Mouse (Mus musculus): Measurements from ENCODE around the gene Lypd6.

The Lypd6 gene

DNA sequence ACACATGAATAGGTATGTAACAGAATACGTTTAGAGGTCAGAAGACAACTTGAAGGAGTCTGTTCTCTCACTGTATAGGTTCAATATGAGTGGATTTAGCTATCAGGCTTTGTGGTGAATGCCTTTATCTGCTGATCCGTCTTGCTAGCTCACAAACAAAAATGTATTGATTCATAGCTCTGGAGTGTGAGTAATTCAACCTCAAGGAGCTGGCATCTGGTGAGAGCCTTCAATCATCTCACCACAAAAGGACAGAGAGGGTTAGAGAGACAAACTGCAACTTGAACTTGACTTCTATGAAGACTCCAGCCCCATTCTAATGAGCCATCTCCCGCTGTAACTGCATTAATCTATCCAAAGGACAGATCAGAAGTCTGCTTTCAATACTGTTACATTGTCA lies 40.6 kb downstream of the Lypd6 start:
- DNase-seq (ENCODE audit: extremely low spot score), result no peak

DNA sequence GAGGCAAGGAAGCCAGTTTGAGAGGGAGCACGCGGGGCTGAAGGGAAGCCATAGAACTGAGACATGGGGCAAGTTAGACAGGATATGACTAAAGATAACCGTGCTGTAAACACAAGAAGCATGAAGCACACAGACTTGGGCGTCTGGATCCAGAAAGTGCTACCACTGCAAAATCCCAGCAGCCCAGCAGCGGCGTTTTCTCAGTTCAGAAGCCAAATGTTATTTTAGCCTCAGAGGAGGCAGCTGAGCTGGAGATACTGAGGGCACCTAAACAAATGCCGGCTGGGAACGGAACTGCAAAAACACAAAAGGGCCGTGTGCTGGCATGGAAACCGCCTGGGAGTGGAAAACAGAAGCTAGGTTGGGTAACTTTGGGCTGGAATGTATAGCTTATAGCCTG lies 43.9 kb downstream of the Lypd6 start:
- DNase-seq (ENCODE audit: extremely low spot score), result peak; percentile 8

DNA sequence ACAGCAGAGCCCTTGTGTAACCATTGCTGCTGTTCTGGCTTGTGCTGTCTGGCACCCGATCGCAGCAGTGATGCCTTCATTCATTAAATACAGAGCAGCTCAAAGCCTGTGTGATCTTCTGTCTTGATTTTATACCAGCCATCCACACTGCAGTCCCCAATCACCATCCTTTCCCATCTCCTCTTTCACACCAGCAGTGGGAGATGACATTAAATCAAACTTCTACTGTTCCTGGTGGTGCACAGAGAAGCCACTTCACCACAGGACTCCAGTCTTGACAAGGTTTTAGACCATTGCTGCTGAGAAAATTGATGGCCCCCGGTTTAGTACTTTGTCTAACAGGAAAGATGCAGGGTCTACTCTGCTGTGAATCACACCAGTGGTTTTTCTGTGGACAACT lies 44.9 kb downstream of the Lypd6 start:
- DNase-seq (ENCODE audit: extremely low spot score), result no peak

DNA sequence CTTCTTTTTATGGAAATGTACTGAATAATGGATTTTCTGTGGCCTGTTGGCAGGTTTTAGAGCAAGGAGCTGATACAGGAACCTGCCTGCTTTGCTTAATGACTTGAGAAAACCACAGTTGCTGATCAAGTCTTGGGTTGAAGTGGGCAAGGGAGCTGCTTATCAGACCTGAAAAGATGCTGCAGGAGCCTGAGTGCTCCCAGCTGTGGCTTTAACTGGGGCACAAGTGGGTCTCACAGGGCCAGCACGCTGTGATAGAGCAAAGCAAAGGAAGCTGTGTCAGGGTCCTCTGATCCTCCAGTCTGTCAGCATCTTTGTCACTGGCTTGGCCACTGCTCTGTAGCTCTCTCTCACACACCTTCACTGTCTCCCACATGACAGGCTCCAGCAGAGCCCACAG lies 45.4 kb downstream of the Lypd6 start:
- DNase-seq (ENCODE audit: extremely low spot score), result no peak

DNA sequence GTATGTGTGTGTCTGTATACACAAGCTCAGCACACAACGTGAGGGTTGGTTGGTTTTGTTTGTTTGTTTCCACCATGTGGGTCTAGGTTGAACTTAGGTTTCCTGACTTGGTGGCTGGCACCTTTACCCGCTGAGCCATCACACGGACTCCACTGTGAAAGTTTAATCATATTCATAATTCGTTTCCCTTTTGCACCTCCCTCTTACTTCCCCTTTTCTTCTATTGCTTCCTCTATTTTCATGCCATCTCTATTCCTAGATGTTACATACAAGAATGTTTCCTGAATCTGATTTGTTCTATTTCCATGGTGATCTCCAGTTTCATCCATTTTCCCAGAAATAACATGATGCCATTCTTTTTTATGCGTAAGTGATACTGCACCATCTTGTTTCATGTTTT lies 46.2 kb downstream of the Lypd6 start:
- no peak for DNase-seq (ENCODE audit: extremely low spot score)

DNA sequence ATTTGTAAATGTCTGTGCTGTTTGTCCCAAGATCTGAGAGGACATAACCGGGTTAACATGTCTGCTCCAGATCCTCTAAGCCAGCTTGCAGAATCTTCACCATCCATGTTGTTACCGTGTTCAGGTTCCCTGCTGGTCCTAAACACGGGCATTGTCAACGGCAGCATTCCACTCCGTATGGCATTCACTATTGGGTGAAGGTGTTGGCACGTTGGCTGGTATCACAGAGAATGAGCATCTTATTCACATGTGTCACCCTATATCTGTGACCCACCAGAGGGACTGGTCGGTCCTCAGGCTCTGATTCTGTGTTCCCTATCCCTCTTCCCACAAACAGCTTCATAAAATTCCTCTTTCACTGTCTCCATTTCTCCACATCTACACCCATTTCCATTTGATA lies 52.9 kb downstream of the Lypd6 start:
- no peak for DNase-seq (ENCODE audit: extremely low spot score)

DNA sequence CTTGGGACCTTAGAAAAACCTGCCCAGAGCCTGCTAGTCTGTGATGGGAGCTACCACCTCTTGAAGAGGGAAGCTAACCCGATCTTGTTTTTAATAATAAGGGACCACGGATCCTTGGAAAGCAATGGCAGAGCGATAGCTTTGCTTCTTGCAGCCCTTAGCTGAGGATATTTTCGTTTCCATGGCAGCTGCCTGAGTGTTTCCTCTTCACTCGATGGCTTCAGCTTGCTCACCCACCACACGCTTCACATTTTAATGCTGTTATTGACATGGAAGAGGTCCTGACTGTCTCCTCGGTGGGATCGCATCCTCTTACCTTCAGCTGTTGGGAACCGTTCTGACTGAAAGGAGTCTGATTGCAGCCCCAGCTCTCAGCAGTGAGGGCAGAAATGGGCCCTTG lies 54.6 kb downstream of the Lypd6 start:
- DNase-seq (ENCODE audit: extremely low spot score), result no peak

DNA sequence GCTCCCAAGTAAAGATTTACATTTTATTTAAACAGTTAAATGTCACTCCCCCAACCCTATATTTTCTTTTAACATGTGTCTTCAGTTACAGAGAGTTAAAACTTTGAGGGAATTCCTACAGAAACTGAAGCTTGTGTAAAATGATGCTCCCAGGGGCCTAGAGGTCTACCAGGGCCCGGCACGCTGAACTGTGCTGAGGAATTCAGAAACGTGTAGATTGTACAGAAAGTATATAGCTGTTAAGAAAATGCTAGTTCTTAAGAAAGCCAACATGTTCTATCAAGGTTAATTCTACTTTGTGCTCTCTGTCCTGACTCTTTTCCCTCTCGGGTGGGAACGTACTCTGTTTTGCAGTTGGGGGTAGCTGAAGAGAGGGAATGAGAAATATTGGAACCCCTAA lies 57.1 kb downstream of the Lypd6 start:
- no peak for DNase-seq (ENCODE audit: extremely low spot score)

DNA sequence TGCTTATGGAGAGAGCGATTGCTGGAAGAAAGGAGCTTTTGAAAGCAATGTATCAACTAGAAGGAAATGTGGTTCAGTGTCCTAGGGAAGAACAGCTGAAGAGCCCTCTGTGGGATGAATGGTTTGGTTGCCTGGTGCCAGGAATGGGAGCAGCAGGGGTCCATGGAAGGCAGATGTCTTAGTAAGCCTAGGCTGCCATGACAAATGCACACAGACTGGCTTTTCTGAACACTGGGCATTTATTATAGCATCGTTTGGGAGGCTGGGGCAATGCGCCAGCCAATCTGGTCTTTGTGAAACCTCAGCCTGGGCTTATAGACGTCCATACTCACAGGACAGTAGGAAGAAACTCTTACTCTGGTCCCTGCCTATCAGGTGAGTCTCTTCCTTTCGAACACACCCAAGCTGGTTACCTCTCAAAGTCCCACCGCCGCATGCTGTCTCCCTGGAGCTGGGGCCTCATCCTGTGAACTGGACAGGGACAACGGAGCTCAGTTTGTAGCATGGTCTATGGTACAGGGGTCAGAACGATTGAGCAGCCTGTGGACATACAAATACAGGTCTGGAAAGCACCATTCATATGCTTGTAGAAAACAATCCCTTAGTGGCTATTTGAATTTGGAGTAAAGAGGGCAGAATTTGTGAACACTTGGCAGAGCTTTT lies 61.4 kb downstream of the Lypd6 start:
- no peak for DNase-seq (ENCODE audit: extremely low spot score)

DNA sequence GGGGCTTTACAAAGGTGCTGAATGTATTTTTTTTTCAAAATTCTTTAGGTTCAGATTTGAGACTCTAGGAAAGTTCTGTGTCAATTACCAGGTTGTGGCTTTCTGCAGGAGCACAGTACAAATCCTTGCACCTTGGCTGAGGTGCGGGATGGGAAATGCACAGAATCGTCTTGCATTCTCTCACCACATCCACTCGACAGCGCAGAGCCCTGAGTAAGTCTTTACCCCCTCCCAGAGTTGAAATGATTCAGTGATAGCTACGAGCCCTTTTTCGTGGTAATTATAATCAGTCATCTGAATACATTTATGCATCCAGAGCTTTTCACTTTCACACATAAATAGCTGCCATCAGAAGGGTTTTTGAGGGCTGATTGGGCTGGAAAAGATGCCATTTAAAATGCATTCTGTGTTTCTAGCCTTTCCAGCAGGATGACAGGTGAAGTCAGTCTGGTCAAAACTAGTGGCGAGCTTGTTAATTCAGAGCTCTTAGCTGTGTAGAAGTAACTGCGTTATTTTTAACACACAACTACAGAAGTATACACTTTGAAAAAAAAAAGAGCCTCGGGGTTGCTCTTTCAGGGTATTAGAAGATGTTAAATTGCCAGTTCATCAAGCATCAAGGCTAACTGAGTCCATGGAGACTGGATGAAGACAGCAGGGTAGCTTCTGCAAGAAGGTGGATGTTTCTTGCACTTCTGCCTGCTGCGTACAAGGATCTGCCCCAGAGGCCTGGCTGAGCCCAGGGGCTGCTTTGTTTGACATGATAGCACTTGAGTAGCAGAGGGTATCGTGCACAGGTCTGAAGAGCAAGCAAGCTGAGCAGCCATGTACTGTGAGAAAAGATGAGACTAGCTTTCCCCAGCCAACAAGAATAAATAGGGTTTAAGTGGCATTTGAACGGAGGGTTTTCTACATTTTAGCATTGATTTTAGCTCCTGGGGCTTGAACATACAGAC lies 62.4 kb downstream of the Lypd6 start:
- no peak for DNase-seq (ENCODE audit: extremely low spot score)

DNA sequence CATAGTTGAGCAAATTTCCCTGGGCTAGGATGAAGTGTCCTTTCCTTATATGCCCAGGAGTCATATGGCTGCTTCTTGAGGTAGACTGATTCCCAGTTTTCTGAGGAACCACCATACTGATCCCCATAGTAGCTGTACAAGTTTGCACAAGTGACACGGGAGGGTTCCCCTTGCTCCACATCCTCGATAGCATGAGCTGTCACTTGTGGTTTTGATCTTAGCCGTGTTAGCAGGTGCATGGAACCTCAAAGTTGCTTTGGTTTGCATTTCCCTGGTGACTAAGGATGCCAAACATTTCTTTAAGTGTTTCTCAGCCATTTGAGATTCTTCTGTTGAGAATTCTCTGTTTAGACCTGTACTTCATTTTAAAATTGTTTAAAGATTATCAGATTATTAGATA lies 64.4 kb downstream of the Lypd6 start:
- DNase-seq (ENCODE audit: extremely low spot score), result no peak

DNA sequence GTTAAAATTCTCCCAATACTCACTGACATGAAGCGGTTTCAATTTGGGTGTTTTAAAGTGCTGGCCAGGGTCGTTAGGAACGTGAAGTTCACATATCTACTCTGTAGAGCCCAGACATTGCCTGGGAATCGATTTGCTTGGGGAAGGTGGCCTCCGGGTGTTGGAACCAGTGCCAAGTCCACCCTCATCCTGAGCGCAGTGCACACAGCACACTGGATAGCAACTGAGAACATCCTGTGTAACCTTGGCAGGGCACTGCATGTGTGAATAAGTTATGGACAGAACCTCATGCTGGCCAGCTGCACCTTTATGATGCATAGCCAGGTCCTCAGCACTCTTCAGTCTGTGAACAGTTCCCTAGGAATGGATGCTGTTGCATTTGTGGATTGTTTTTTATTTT lies 77.4 kb downstream of the Lypd6 start:
- DNase-seq (ENCODE audit: extremely low spot score), result no peak

DNA sequence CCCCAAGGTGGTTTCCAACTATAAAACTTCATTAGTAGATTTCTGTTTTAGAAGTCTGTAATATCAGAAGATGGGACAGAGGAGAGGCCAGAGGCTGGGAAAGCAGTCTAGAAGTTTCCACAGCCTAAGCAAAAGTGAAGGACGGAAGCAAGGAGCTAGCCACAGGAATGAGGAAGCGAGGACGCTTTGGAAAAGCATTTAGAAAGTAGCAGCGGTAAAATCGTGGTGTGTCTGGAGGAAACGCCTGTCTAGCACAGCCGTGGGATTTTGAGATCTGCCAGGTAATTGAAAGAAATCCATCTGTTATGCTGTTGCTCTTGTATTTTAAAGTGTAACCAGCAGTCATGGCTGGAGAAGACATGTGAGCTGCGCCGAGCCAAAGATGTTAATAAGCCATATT lies 81.1 kb downstream of the Lypd6 start:
- no peak for DNase-seq (ENCODE audit: extremely low spot score)

DNA sequence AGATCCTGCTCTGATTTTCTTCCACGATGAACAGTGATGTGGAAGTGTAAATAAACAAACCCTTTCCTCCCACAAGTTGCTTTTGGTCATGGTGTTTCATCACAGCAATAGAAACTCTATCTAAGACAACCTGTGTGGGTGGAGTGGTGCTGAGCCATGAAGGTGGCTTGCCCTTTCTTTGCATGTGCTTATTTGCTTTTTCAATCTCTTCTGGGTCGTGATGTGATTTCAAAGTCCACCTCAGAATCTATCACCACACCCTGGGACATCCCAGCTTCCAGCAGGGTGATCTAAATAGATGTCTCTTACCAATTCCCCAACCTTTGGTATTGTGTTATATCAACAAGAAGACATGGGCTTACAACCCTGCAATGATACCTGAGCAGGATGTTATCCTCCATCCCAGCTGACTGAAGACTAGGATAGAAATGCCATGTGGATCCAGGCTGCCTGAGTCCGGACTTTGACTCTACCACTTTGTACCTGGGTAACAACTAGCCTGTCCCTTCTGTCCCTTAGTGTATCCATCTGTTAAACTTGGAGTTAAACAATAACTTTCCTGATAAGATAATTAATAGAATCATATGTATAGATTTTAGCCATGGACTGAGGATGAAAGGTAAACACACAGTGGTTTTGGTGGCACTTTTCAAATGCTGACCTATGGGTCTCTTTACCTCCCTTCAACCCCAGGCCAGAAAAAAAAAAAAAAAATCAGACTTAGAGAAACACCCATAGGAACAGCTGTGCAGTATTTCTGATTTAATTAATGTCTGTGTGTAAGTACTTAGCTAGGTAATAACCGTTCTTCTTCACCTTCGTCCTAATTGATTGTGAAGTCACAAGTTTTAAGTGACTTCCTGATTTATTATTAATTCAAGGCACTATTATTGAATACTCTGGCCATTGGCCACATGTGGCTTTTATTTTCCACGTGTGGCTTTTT lies 83.3 kb downstream of the Lypd6 start:
- no peak for DNase-seq (ENCODE audit: extremely low spot score)

DNA sequence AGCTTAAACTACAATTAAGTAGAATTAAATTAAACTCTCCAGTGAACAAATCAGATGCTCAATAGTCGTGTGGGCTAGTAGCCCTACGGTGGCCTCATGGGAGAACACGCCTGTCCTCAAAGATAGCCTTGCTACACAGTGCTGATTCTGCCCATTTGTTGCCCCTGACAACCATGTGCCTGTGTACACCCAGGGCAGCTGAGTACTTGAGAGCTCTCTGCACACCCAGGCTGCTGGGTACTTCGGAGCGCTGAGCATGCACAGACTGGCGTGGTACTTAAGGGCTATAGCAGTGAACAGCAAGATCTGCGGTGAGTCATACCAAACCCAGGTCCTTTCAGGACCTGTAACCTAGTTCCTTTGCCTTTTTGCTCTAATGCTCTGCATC lies 84.0 kb downstream of the Lypd6 start:
- DNase-seq (ENCODE audit: extremely low spot score), result no peak

DNA sequence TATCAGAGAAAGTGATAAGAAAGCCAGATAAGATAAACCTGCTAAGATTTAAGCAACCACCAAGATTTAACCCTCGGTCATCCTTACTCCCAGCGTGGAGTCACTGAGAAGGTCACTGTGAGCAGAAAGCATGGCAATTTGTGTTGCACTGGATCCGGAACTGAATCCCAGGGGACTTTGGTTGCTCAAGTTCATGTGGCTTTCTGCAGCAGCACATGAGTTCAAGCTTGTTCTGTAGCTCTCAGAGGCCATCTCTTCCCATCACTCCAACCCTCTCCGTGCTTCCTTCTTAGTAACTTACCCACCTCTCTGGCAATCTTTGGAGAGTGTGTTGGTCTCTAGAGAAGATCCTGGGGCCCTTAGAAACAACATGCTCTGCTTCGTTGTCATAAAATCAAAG lies 84.6 kb downstream of the Lypd6 start:
- DNase-seq (ENCODE audit: extremely low spot score), result no peak

DNA sequence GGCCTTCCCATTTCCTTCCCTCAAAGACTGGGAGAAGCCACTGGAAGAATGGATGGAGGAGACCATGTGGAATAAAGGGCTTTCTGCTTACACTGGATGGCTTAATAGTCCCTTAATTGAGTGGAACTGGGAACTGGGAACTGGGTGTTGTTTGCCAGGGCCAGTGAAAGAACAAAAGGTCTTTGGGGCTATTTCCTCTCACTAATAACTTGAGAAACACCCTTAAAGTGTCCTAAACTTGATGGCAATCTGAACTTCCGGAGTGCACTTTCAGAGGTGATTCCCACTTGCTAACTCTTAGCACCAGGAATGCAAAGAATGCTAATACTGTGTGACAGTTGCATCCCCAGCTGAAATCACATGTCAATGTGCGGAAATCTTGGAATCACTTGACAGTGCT lies 85.2 kb downstream of the Lypd6 start:
- DNase-seq (ENCODE audit: extremely low spot score), result no peak

DNA sequence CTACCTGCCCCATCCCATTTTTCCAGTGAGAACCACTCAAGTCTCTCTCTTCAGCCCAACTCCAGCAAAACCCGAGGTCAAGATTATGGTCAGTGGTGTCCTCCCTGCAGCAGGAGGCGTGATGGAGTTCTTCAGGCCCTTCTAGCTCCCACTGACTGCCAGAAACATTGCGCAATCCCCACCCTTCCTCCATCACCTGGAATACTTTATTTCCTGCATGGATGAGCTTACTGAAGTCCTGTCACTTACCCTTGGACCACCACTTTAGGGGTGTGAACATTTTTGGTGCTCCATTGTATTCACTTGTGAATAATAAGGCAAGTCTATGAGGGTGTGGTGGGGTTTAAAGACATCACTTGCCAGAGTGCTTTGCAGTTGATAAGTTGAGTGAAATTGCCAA lies 85.7 kb downstream of the Lypd6 start:
- no peak for DNase-seq (ENCODE audit: extremely low spot score)

DNA sequence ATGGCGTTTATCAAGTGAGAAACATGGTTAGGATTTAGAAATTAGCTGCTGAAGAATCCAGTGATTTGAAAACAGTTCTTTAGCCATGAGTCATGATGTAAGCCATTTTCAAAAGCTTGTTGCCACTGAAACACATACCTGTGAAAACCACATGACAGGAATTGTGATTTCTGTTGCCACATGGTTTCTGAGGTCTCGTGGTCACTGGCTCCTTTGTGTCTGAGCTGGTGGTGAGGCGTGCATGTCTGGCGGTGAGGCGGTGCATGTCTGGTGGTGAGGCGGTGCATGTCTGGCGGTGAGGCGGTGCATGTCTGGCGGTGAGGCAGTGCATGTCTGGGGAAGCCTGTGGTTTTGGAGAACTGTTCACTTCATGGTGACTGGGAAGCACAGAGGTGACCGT lies 89.8 kb downstream of the Lypd6 start:
- no peak for DNase-seq (ENCODE audit: extremely low spot score)

DNA sequence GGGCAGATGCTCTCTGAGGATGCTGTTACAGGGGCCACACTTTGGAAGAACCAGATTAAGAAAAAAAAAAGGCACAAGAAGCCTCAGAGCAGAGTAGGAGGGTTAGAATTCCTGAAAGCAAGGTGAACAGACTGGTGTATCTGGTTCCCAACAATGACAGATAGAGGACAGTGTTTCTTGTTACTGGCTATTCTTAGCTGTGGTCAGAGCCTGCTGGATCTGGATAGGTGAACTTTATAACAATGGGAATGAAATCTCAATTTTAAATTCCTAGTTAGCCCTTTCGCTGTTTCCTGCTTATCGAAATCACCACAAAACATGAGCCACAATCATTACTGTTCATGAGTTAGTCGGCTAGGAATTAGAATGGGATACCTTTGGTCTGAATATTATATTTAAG lies 93.8 kb downstream of the Lypd6 start:
- no peak for DNase-seq (ENCODE audit: extremely low spot score)

DNA sequence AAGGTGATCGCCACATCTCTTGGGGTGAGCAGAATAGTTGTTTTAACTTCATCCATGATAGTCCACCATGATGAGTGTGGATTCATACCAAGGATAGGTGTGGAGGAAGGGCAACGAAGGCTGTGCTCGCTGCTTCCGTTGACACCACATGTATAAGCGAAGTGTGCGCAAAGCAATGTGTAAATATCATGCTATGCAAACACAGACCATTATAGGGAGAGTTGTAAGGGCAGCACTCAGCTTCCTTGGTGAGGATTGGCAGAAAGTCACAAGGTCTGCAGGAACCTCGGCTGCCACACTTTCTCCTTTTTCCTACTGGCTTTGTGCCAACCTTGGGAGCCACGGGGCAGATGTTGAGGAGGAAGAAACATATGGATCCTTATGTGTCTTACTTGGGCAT lies 97.4 kb downstream of the Lypd6 start:
- no peak for DNase-seq (ENCODE audit: extremely low spot score)

DNA sequence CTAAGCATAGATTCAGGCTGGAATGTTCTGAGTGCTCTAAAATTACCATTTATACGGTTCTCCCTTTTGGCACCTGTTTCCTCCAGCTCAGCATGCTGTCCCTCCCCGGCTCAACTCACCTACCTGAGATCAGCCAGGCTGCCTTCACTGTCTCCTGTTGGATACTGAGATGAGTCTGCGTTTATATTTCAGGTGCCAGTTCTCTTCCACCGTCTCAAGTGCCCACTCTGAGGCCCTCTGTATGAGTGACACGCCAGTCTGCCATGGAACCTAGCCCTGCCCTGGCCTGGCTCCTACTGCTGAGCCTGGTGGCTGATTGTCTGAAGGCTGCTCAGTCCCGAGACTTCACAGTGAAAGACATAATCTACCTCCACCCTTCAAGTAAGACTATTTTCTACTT lies 99.0 kb downstream of the Lypd6 start:
- no peak for DNase-seq (ENCODE audit: extremely low spot score)

Data from embryo, embryonic 9.5 days (tissue).